9 mouse cellular contexts compared by ENCODE assay signal in the genomic region with DNA sequence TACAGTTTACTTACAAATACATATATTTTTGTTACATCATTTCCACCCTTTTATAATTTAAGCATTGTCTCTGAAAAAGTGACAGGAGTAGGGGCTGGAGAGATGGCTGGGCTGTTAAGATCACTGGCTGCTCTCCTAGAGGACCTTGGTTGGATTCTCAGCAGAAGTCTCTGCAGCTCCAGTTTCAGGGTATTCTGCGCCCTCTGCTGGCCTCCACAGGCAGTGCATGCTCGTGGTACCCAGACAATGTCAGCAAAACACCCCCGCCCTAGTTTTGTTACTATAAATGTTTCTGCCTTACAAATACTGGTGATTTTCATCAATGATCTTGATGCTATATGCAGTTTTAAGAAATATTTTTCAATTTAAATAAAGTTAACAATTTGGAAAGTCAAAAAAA.
DNase-seq lines count a peak whose midpoint lies in the region; ATAC-seq and TF ChIP-seq lines count a peak whose summit lies in the region.
"Had no signal": no experiment of that assay in that cellular context is flagged by ENCODE, and none has a peak within 500 bp of the region (broad histone marks: within the 10 kb centered on the region; RNA-seq: fewer than 3 reads in every experiment).

No protein-coding gene starts in this region.

- no peak overlapping the region for H3K4me3 ChIP-seq in lung, adult 2 months (replicated peaks; ENCODE audit: extremely low read depth, low read depth, low read length)
- H3K4me3 ChIP-seq: liver, embryonic 15.5 days had no signal

- H3K4me1 ChIP-seq in lung, adult 2 months (ENCODE audit: control insufficient read depth, insufficient read depth, low read length): no peaks in the 10 kb centered on the region
- H3K4me1 ChIP-seq: liver, embryonic 15.5 days had no signal

- TF ChIP-seq CTCF in lung, adult 2 months (IDR thresholded peaks at IDR 0.05; ENCODE audit: insufficient read depth, low read length): peak; percentile 59

- peak; percentile 47 for DNase-seq in adrenal gland, postnatal 10 days
- DNase-seq in adrenal gland, postnatal 4 days (ENCODE audit: low spot score in 2 of 2): no peak
- peak; percentile 4 for DNase-seq in lung, adult 2 months
- no peak for DNase-seq in lung, postnatal 25 days (ENCODE audit: low spot score)
- DNase-seq in Muller cell, postnatal 12 days (ENCODE audit: inconsistent ontology term): no peak
- DNase-seq in heart, postnatal 25 days (ENCODE audit: low spot score): no peak

- TF ChIP-seq POLR2A in lung, adult 2 months (IDR thresholded peaks at IDR 0.05; ENCODE audit: borderline replicate concordance, extremely low read depth, low read depth, low read length): no peak

- intact Hi-C loops in heart, postnatal 25 days (cut with DNase I): loop anchor here (10.0 kb wide), 1 partner anchor 1142 kb away; a partner anchor contains a TSS

- WGBS in lung, adult 2 months: 57% methylated on average over 3 of the region's 3 CpGs

- ATAC-seq in common myeloid progenitor, adult 5-6 weeks (replicated peaks; ENCODE audit: low read depth, poor library complexity, severe bottlenecking): peak; percentile 69; the same call in 1 of the 2 replicates
- peak; percentile 88 for ATAC-seq in megakaryocyte progenitor cell, adult 5-6 weeks (replicated peaks; ENCODE audit: poor library complexity)

Comparison
In these comparisons a context has a peak if more than half of its experiments do, and no peak if none do; other contexts are left out.
1. DNase-seq: peak in adrenal gland, postnatal 10 days (single experiment) and lung, adult 2 months (single experiment); none in adrenal gland, postnatal 4 days (0 of 2), lung, postnatal 25 days (single experiment), Muller cell, postnatal 12 days (single experiment) and heart, postnatal 25 days (single experiment).